10 mouse cellular contexts compared by ENCODE assay signal in genomic region chr8:95249847-95250246, GRCm38 (mm10). TPM values are rescaled to one million over a fixed set of nuclear protein-coding genes. Genes with fewer than 3 reads are reported as not detected.
A peak's percentile ranks its signal among the peaks of the same experiment; 100 is the strongest.
DNase-seq lines count a peak whose midpoint lies in the region; ATAC-seq and TF ChIP-seq lines count a peak whose summit lies in the region.
"Had no signal": no experiment of that assay in that cellular context is flagged by ENCODE, and none has a peak within 500 bp of the region (broad histone marks: within the 10 kb centered on the region; RNA-seq: fewer than 3 reads in every experiment).

No protein-coding gene starts in this region.

- H3K4me3 ChIP-seq in heart, postnatal 0 days (ENCODE audit: low read depth, low read length), result no peak overlapping the region
- no peak overlapping the region for H3K4me3 ChIP-seq in heart, embryonic 11.5 days (ENCODE audit: low read depth, low read length)
- no peak overlapping the region for H3K4me3 ChIP-seq in bone marrow, adult 2 months (replicated peaks; ENCODE audit: control insufficient read depth, low read depth, low read length)
- no peak overlapping the region for H3K4me3 ChIP-seq in hindbrain, embryonic 12.5 days
- H3K4me3 ChIP-seq: heart, embryonic 15.5 days; midbrain, embryonic 13.5 days had no signal

- WGBS in heart, postnatal 0 days, result 48% methylated on average over 4 of the region's 4 CpGs
- WGBS in heart, embryonic 11.5 days (ENCODE audit: insufficient replicate concordance), result 49% methylated on average over 4 of the region's 4 CpGs
- WGBS in bone marrow, adult 2 months, result 31% methylated on average over 4 of the region's 4 CpGs
- WGBS in hindbrain, embryonic 12.5 days, result 57% methylated on average over 4 of the region's 4 CpGs

- H3K4me1 ChIP-seq in heart, postnatal 0 days (ENCODE audit: control insufficient read depth, insufficient read depth), result peaks cover 7% of the 10 kb centered on the region
- peaks cover 7% of the 10 kb centered on the region for H3K4me1 ChIP-seq in heart, embryonic 11.5 days (ENCODE audit: control insufficient read depth, insufficient read depth, low read length)
- H3K4me1 ChIP-seq in bone marrow, adult 2 months (ENCODE audit: control insufficient read depth, insufficient read depth, low read length), result peaks cover 2% of the 10 kb centered on the region
- peaks cover 6% of the 10 kb centered on the region for H3K4me1 ChIP-seq in hindbrain, embryonic 12.5 days

- H3K27me3 ChIP-seq in heart, postnatal 0 days (ENCODE audit: control insufficient read depth, insufficient read depth, low read length), result no peaks in the 10 kb centered on the region
- H3K27me3 ChIP-seq in heart, embryonic 11.5 days (ENCODE audit: control insufficient read depth, insufficient read depth, low read length), result no peaks in the 10 kb centered on the region
- H3K27me3 ChIP-seq in hindbrain, embryonic 12.5 days, result no peaks in the 10 kb centered on the region
- H3K27me3 ChIP-seq: heart, embryonic 15.5 days; midbrain, embryonic 13.5 days had no signal

- ATAC-seq in heart, postnatal 0 days (ENCODE audit: insufficient read depth, low read depth), result no peak
- no peak for ATAC-seq in heart, embryonic 11.5 days (replicated peaks; ENCODE audit: insufficient number of reproducible peaks, low FRiP score, low TSS enrichment)
- ATAC-seq in hindbrain, embryonic 12.5 days (ENCODE audit: low FRiP score), result no peak
- ATAC-seq: midbrain, embryonic 13.5 days had no signal

- no peak overlapping the region for H3K9ac ChIP-seq in heart, postnatal 0 days (replicated peaks; ENCODE audit: low read depth, low read length)
- H3K9ac ChIP-seq in heart, embryonic 11.5 days (ENCODE audit: low read depth, low read length), result no peak overlapping the region
- no peak overlapping the region for H3K9ac ChIP-seq in hindbrain, embryonic 12.5 days
- H3K9ac ChIP-seq: heart, embryonic 15.5 days; midbrain, embryonic 13.5 days had no signal

- no peak for TF ChIP-seq EP300 in heart, postnatal 0 days (IDR thresholded peaks at IDR 0.05; ENCODE audit: low read depth)

- no peak overlapping the region for H3K4me2 ChIP-seq in heart, postnatal 0 days (ENCODE audit: low read depth, low read length)
- no peak overlapping the region for H3K4me2 ChIP-seq in heart, embryonic 11.5 days
- no peak overlapping the region for H3K4me2 ChIP-seq in hindbrain, embryonic 12.5 days (replicated peaks)
- H3K4me2 ChIP-seq: heart, embryonic 15.5 days; midbrain, embryonic 13.5 days had no signal

- no peak for DNase-seq in heart, postnatal 0 days (ENCODE audit: low spot score)
- DNase-seq in 3T3-L1 (ENCODE audit: low read depth, low spot score), result peak; percentile 16
- DNase-seq in lung, postnatal 14 days, result peak; percentile 24
- no peak for DNase-seq in cerebellum, adult 9-10 months
- DNase-seq in layer of hippocampus, adult 11-12 months (ENCODE audit: low spot score), result no peak

- no peak for TF ChIP-seq POLR2A in bone marrow, adult 2 months (IDR thresholded peaks at IDR 0.05; ENCODE audit: borderline replicate concordance, control insufficient read depth, low read depth, low read length)

- no peaks in the 10 kb centered on the region for H3K9me3 ChIP-seq in heart, postnatal 0 days (replicated peaks; ENCODE audit: control insufficient read depth, low read length)
- no peaks in the 10 kb centered on the region for H3K9me3 ChIP-seq in heart, embryonic 11.5 days (replicated peaks; ENCODE audit: control insufficient read depth, low read length)
- H3K9me3 ChIP-seq in hindbrain, embryonic 12.5 days (replicated peaks), result no peaks in the 10 kb centered on the region
- H3K9me3 ChIP-seq: heart, embryonic 15.5 days; midbrain, embryonic 13.5 days had no signal

- peak; percentile 36 for TF ChIP-seq CTCF in heart, postnatal 0 days (IDR thresholded peaks at IDR 0.05; ENCODE audit: low read depth)
- TF ChIP-seq CTCF in bone marrow, adult 2 months (IDR thresholded peaks at IDR 0.05; ENCODE audit: control insufficient read depth, insufficient read depth, low read length), result peak; percentile 47

- H3K27ac ChIP-seq in heart, postnatal 0 days (ENCODE audit: low read depth), result no peak overlapping the region
- no peak overlapping the region for H3K27ac ChIP-seq in heart, embryonic 11.5 days (ENCODE audit: low read depth, low read length)
- no peak overlapping the region for H3K27ac ChIP-seq in bone marrow, adult 2 months (ENCODE audit: control insufficient read depth, insufficient read depth, low read depth, low read length, poor library complexity)
- H3K27ac ChIP-seq in hindbrain, embryonic 12.5 days, result no peak overlapping the region
- H3K27ac ChIP-seq: heart, embryonic 15.5 days; midbrain, embryonic 13.5 days had no signal

- no peaks in the 10 kb centered on the region for H3K36me3 ChIP-seq in heart, postnatal 0 days (replicated peaks; ENCODE audit: control insufficient read depth, insufficient read depth, low read length)
- H3K36me3 ChIP-seq in heart, embryonic 11.5 days (ENCODE audit: control insufficient read depth, insufficient read depth, low read length), result no peaks in the 10 kb centered on the region
- H3K36me3 ChIP-seq in hindbrain, embryonic 12.5 days, result no peaks in the 10 kb centered on the region
- H3K36me3 ChIP-seq: heart, embryonic 15.5 days; midbrain, embryonic 13.5 days had no signal

RNA-seq across cellular contexts. Expression of gene Kifc3, which starts 47.2 kb away (rescaled TPM):
- total RNA-seq in heart, postnatal 0 days (2014; rRNA removed; ENCODE audit: low replicate concordance), result 43.1 and 59.0 TPM in 2 replicates
- polyA plus RNA-seq in heart, postnatal 0 days (2015; fragmentation: Nextera tagmentation; extraction: Ambion mirVana), result 20.6 and 21.0 TPM in 2 replicates
- 5.7 and 10.0 TPM in 2 replicates for polyA plus RNA-seq in heart, embryonic 11.5 days (2014; fragmentation: Nextera tagmentation; extraction: Ambion mirVana)
- polyA plus RNA-seq in bone marrow, adult 2 months (2011; ENCODE audit: insufficient read depth, insufficient read length, low replicate concordance, missing spikeins), result 1.5 and 2.7 TPM in 2 replicates
- 17.4 and 21.2 TPM in 2 replicates for polyA plus RNA-seq in hindbrain, embryonic 12.5 days (2016; fragmentation: Nextera tagmentation; extraction: Ambion mirVana)

RNA-seq across cellular contexts. Expression of gene Cngb1, which starts 56.5 kb away (rescaled TPM):
- not detected in 2 replicates for total RNA-seq in heart, postnatal 0 days (2014; rRNA removed; ENCODE audit: low replicate concordance)
- 1.1 and 1.4 TPM in 2 replicates for polyA plus RNA-seq in heart, postnatal 0 days (2015; fragmentation: Nextera tagmentation; extraction: Ambion mirVana)
- 0.82 TPM in 1 of 2 replicates, not detected in the other for polyA plus RNA-seq in heart, embryonic 11.5 days (2014; fragmentation: Nextera tagmentation; extraction: Ambion mirVana)
- 0.70 and 2.1 TPM in 2 replicates for polyA plus RNA-seq in bone marrow, adult 2 months (2011; ENCODE audit: insufficient read depth, insufficient read length, low replicate concordance, missing spikeins)
- 0.56 and 1.1 TPM in 2 replicates for polyA plus RNA-seq in hindbrain, embryonic 12.5 days (2016; fragmentation: Nextera tagmentation; extraction: Ambion mirVana)

Comparison
In these comparisons a context has a peak if more than half of its experiments do, and no peak if none do; other contexts are left out.
1. DNase-seq: peak in 3T3-L1 (single experiment) and lung, postnatal 14 days (single experiment); none in heart, postnatal 0 days (single experiment), cerebellum, adult 9-10 months (single experiment) and layer of hippocampus, adult 11-12 months (single experiment).